Mouse (Mus musculus): ENCODE results near the gene Cd24a.

GRCm38 (mm10) chr10:43561311-43561710 is 16.8 kb upstream of the Cd24a start:
- no peak for TF ChIP-seq CTCF (conservative IDR thresholded peaks at IDR 0.05; ENCODE audit: insufficient read depth, insufficient read length, low read depth, low read length)
- TF ChIP-seq POLR2A (IDR thresholded peaks at IDR 0.05; ENCODE audit: low read depth, low read length): no peak
